Mouse (Mus musculus): ENCODE results near the gene Vsig10. TPM values are rescaled to one million over a fixed set of nuclear protein-coding genes. Genes with fewer than 3 reads are reported as not detected.

Gene Vsig10
- polyA plus RNA-seq, 1 experiment from 2014 or later = 4.7 TPM

DNA sequence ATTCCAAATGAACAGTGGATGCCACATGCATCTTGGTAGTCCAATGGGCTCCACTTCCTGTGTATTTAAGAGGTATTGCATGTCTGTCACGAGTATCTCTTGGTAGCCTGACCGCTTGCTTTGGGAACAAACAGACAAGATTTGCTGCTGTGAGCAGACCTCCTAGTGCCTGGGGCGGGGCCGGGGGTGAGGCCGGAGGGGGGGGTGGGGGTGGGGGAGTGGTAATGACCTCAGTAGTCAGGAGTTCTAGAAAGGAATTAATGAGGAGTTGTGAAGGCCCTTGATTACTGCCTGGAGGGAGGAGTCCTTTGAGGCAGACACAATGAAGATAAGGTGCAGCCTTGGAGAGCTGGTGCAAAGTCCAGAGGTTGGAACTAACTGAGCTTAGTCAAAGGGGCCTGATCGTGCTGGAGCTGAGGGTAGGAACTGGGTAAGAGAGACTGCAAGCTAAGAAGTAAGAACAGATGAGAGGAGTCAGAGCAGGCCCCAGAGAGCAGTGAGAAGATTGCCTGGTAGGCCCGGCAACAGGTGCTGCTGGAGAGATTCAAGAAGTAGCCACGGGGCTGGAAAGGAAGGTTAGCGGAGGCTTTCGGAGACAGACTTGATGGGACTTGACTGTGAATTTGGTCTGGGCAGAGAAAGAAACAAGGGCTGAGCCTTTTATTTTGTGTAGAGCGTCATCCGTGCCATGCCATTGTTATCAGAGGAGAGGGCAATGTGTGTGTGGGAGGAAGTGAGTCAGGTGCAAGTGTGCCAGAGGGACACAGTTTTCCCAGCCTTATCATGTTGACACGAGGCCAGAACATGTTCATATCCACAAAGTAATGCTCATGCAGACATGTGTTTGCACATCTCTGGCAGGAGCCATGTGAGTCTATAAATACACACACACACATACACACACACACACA, 42.0 kb downstream of the Vsig10 start:
- 27% methylated on average over 13 of the region's 13 CpGs for WGBS (ENCODE audit: insufficient replicate concordance)
- H3K9ac ChIP-seq (ENCODE audit: low read depth, low read length) = peak overlapping the region; percentile 63; the same call in 1 of the 2 replicates
- peaks cover 5% of the 10 kb centered on the region; the same call in 1 of the 2 replicates for H3K36me3 ChIP-seq (ENCODE audit: control insufficient read depth, insufficient read depth, low read length)
- H3K4me3 ChIP-seq (ENCODE audit: low read depth, low read length) = no peak overlapping the region; the same call in 1 of the 2 replicates
- peaks cover 51% of the 10 kb centered on the region for H3K4me1 ChIP-seq (ENCODE audit: control insufficient read depth, insufficient read depth, low read length)
- peak overlapping the region; percentile 49 for H3K4me2 ChIP-seq
- H3K27ac ChIP-seq (ENCODE audit: low read depth, low read length) = peak overlapping the region; percentile 87
- ATAC-seq (replicated peaks; ENCODE audit: insufficient number of reproducible peaks, low FRiP score, low TSS enrichment) = peak; percentile 49
- H3K27me3 ChIP-seq (ENCODE audit: control insufficient read depth, insufficient read depth, low read length) = no peaks in the 10 kb centered on the region
- H3K9me3 ChIP-seq (replicated peaks; ENCODE audit: control insufficient read depth, low read length) = no peaks in the 10 kb centered on the region

DNA sequence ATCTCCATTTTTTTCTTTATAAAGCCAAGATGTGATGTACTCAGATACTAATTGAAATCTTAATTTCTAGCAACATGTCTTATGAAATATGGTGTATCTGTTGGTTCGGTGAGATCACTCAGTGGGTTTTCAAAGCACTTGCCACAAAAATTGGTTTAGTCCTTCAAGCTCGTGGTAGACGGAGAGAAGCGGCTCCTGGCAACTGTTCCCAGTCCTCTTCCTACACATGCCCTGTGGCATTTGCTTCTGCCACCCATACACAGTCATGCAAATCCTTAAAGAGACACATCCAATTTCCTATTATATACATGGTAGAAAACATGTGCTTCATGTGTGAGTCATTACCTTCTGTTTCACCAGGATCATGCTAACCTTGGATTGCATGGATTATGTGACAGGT, 42.7 kb downstream of the Vsig10 start:
- Histone ChIP-seq H3K36me3 (ENCODE audit: control insufficient read depth, insufficient read depth, low read length) (peaks cover 9% of the 10 kb centered on the region; the same call in 1 of the 2 replicates), H3K4me3 (ENCODE audit: low read depth, low read length) (no peak overlapping the region), H3K27me3 (ENCODE audit: control insufficient read depth, insufficient read depth, low read length) (no peaks in the 10 kb centered on the region), H3K4me2 (no peak overlapping the region), H3K9me3 (replicated peaks; ENCODE audit: control insufficient read depth, low read length) (no peaks in the 10 kb centered on the region), H3K9ac (ENCODE audit: low read depth, low read length) (no peak overlapping the region), H3K27ac (ENCODE audit: low read depth, low read length) (no peak overlapping the region), H3K4me1 (ENCODE audit: control insufficient read depth, insufficient read depth, low read length) (peaks cover 49% of the 10 kb centered on the region)
- 81% methylated on average over 4 of the region's 4 CpGs for WGBS (ENCODE audit: insufficient replicate concordance)
- ATAC-seq (replicated peaks; ENCODE audit: insufficient number of reproducible peaks, low FRiP score, low TSS enrichment) = no peak

DNA sequence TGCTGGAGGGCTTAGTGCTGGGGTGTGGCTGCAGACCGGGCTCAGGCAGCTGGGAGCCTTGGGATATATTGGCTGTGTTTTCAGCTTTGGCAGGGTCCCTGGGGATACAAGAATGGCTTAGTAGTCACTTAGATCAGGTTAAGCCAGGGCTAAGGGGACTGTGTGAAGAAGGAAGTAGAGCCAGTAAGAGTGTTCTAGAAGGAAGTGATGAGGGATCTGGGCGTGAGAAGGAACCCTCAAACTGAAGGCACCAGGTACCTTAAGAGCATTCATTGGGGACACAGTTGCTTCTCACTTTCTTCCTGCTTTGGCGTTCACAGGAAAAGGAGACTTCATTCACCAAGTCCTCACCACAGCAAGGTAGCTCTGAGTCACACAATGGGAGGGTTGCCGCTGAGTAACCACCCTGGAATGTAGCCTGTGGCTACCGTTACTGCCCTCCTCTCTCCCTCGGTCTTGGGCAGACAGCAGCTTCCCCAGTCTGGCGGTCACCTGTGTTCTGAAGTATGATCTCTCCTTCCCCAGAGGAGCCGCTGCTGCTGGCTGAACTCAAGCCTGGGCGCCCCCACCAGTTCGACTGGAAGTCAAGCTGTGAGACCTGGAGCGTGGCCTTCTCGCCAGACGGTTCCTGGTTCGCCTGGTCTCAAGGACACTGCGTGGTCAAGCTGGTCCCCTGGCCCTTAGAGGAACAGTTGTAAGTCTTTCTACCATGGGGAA, 44.3 kb downstream of the Vsig10 start:
- 0 out of 2 replicates have a peak overlapping the region, but pooled peaks have one; percentile 46 for H3K9ac ChIP-seq (ENCODE audit: low read depth, low read length)

DNA sequence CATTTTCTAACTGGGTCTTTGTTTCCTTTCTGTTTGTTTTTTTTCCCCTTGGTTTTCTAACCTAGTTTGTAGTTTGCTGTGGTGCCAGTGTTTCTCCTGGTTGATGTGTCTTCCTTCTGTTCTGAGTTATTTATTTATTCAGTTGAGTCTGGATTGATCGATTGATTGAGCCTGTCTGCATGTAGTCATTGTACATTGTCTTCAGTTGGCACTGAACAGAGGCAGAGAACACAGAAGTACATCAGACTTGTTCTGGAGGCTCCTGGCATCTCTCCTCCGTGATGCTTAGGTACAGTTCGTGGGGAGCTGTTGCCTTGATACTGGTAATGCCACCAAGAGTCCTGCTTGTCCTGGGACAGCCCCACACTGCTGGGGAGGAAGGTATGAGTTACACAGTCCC, 45.9 kb downstream of the Vsig10 start:
- Histone ChIP-seq H3K4me3 (ENCODE audit: low read depth, low read length) (no peak overlapping the region), H3K4me1 (ENCODE audit: control insufficient read depth, insufficient read depth, low read length) (peaks cover 36% of the 10 kb centered on the region), H3K9ac (ENCODE audit: low read depth, low read length) (no peak overlapping the region), H3K27ac (ENCODE audit: low read depth, low read length) (no peak overlapping the region), H3K36me3 (ENCODE audit: control insufficient read depth, insufficient read depth, low read length) (peaks cover 21% of the 10 kb centered on the region), H3K4me2 (no peak overlapping the region), H3K27me3 (ENCODE audit: control insufficient read depth, insufficient read depth, low read length) (no peaks in the 10 kb centered on the region), H3K9me3 (replicated peaks; ENCODE audit: control insufficient read depth, low read length) (no peaks in the 10 kb centered on the region)
- no peak for ATAC-seq (replicated peaks; ENCODE audit: insufficient number of reproducible peaks, low FRiP score, low TSS enrichment)
- 77% methylated on average over 3 of the region's 3 CpGs for WGBS (ENCODE audit: insufficient replicate concordance)

More for the DNA sequence above, 44.3 kb downstream of the Vsig10 start:
- Histone ChIP-seq H3K9me3 (replicated peaks; ENCODE audit: control insufficient read depth, low read length) (no peaks in the 10 kb centered on the region), H3K36me3 (ENCODE audit: control insufficient read depth, insufficient read depth, low read length) (peaks cover 11% of the 10 kb centered on the region; the same call in 1 of the 2 replicates), H3K27me3 (ENCODE audit: control insufficient read depth, insufficient read depth, low read length) (no peaks in the 10 kb centered on the region), H3K4me1 (ENCODE audit: control insufficient read depth, insufficient read depth, low read length) (peaks cover 45% of the 10 kb centered on the region), H3K27ac (ENCODE audit: low read depth, low read length) (peak overlapping the region; percentile 35; the same call in 1 of the 2 replicates), H3K4me2 (peak overlapping the region; percentile 16; the same call in 1 of the 2 replicates), H3K4me3 (ENCODE audit: low read depth, low read length) (no peak overlapping the region)
- WGBS (ENCODE audit: insufficient replicate concordance) = 42% methylated on average over 15 of the region's 15 CpGs
- peak; percentile 50; the same call in 1 of the 2 replicates for ATAC-seq (replicated peaks; ENCODE audit: insufficient number of reproducible peaks, low FRiP score, low TSS enrichment)

DNA sequence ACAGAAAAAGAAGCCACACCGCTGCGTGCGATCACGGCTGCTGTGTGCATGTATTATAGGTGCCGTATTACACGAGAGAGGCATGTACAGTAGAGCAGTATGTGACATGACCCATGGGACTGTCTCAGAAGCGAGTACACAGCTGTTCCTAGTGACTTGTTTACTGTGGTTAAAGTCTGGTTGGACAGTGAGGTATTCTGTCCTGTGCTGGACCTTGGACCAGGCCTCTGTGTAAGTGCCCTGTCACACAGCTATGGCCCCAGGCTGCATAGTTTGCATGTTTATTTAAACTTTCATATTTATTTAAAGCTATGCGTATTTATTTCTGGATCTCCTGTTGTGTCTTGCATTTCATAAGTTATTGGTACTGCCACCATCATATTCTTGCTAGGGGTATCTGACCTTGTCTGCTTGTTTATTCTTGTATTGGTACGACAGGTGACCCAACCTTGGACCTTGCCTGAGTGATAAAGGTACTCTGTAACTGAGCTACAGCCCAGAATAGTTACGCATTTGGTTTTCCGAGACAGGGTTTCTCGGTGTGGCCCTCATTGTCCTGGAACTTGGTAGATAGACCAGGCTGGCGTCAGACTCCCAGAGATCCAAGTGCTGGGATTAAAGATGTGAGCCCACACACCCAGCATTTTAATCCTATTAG, 47.1 kb downstream of the Vsig10 start:
- 92% methylated on average over 13 of the region's 13 CpGs for WGBS (ENCODE audit: insufficient replicate concordance)
- Histone ChIP-seq H3K4me1 (ENCODE audit: control insufficient read depth, insufficient read depth, low read length) (peaks cover 23% of the 10 kb centered on the region), H3K27ac (ENCODE audit: low read depth, low read length) (no peak overlapping the region), H3K4me2 (no peak overlapping the region), H3K36me3 (ENCODE audit: control insufficient read depth, insufficient read depth, low read length) (peaks cover 24% of the 10 kb centered on the region), H3K4me3 (ENCODE audit: low read depth, low read length) (no peak overlapping the region), H3K27me3 (ENCODE audit: control insufficient read depth, insufficient read depth, low read length) (no peaks in the 10 kb centered on the region), H3K9me3 (replicated peaks; ENCODE audit: control insufficient read depth, low read length) (no peaks in the 10 kb centered on the region), H3K9ac (ENCODE audit: low read depth, low read length) (no peak overlapping the region)
- no peak for ATAC-seq (replicated peaks; ENCODE audit: insufficient number of reproducible peaks, low FRiP score, low TSS enrichment)

DNA sequence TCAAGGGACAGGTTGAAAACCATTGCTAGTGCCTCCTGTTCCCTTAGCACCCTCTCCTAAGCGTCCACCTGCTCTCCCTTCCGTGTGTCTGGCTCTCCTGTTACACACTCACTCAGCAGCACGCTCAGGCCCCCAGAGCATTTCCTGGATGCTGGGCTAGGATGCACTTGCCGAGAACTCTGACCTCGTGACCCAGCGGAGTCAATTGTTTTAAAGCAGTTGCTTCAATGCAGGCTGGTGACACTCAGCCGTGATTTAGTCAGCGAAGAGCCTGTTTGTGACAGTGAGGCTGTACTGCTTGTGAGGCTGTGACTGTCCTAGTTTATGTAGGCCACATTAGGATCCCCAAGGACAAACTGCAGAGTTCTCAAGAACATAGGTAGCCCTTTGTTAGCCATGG, 48.3 kb downstream of the Vsig10 start:
- peaks cover 14% of the 10 kb centered on the region for H3K4me1 ChIP-seq (ENCODE audit: control insufficient read depth, insufficient read depth, low read length)
- H3K27me3 ChIP-seq (ENCODE audit: control insufficient read depth, insufficient read depth, low read length) = no peaks in the 10 kb centered on the region
- WGBS (ENCODE audit: insufficient replicate concordance) = 61% methylated on average over 8 of the region's 8 CpGs
- no peak overlapping the region for H3K4me2 ChIP-seq
- H3K9me3 ChIP-seq (replicated peaks; ENCODE audit: control insufficient read depth, low read length) = no peaks in the 10 kb centered on the region
- peaks cover 29% of the 10 kb centered on the region for H3K36me3 ChIP-seq (ENCODE audit: control insufficient read depth, insufficient read depth, low read length)
- H3K9ac ChIP-seq (ENCODE audit: low read depth, low read length) = no peak overlapping the region
- no peak overlapping the region for H3K27ac ChIP-seq (ENCODE audit: low read depth, low read length)
- H3K4me3 ChIP-seq (ENCODE audit: low read depth, low read length) = no peak overlapping the region
- ATAC-seq (replicated peaks; ENCODE audit: insufficient number of reproducible peaks, low FRiP score, low TSS enrichment) = no peak

DNA sequence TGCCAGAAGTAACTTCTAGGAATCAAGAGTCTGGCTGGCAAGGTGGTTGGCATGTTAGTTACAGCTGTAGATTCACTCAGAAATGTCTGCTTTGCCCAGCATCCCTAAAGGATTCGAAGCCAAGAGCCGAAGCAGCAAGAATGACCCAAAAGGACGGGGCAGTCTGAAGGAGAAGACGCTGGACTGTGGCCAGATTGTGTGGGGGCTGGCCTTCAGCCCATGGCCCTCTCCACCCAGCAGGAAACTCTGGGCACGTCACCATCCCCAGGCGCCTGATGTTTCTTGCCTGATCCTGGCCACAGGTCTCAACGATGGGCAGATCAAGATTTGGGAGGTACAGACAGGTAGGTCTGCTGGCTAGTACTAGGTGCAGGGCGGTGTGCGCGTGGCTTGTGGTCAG, 51.7 kb downstream of the Vsig10 start:
- H3K4me3 ChIP-seq (ENCODE audit: low read depth, low read length) = no peak overlapping the region
- WGBS (ENCODE audit: insufficient replicate concordance) = 85% methylated on average over 10 of the region's 10 CpGs
- no peak overlapping the region for H3K9ac ChIP-seq (ENCODE audit: low read depth, low read length)
- H3K27me3 ChIP-seq (ENCODE audit: control insufficient read depth, insufficient read depth, low read length) = no peaks in the 10 kb centered on the region
- ATAC-seq (replicated peaks; ENCODE audit: insufficient number of reproducible peaks, low FRiP score, low TSS enrichment) = no peak
- H3K9me3 ChIP-seq (replicated peaks; ENCODE audit: control insufficient read depth, low read length) = no peaks in the 10 kb centered on the region
- no peak overlapping the region for H3K27ac ChIP-seq (ENCODE audit: low read depth, low read length)
- H3K4me1 ChIP-seq (ENCODE audit: control insufficient read depth, insufficient read depth, low read length) = no peaks in the 10 kb centered on the region
- no peak overlapping the region for H3K4me2 ChIP-seq
- peaks cover 33% of the 10 kb centered on the region for H3K36me3 ChIP-seq (ENCODE audit: control insufficient read depth, insufficient read depth, low read length)

DNA sequence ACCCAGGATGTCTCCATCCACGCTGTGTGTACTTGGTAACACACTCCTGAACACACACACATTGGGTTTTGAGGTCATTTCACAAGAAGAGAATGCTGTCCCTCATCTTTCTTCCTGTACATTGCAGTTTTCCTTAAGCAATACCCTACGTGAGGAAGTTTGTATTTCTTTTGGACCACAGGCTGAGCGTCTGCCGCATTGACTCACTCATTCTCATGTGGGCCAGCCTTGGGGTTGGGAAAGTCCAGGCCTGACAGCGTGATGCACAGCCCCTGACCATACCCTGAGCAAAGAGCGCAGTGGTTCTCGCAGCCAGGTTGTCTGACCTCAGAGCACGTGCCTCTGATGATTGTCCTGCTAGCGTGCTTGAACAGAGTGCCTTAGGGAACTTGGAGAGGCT, 54.5 kb downstream of the Vsig10 start:
- H3K4me3 ChIP-seq (ENCODE audit: low read depth, low read length) = no peak overlapping the region
- H3K9me3 ChIP-seq (replicated peaks; ENCODE audit: control insufficient read depth, low read length) = no peaks in the 10 kb centered on the region
- H3K9ac ChIP-seq (ENCODE audit: low read depth, low read length) = no peak overlapping the region
- peaks cover 39% of the 10 kb centered on the region for H3K36me3 ChIP-seq (ENCODE audit: control insufficient read depth, insufficient read depth, low read length)
- WGBS (ENCODE audit: insufficient replicate concordance) = 90% methylated on average over 9 of the region's 9 CpGs
- no peaks in the 10 kb centered on the region for H3K4me1 ChIP-seq (ENCODE audit: control insufficient read depth, insufficient read depth, low read length)
- H3K4me2 ChIP-seq = no peak overlapping the region
- ATAC-seq (replicated peaks; ENCODE audit: insufficient number of reproducible peaks, low FRiP score, low TSS enrichment) = no peak
- no peak overlapping the region for H3K27ac ChIP-seq (ENCODE audit: low read depth, low read length)
- H3K27me3 ChIP-seq (ENCODE audit: control insufficient read depth, insufficient read depth, low read length) = no peaks in the 10 kb centered on the region
